Mouse (Mus musculus): ENCODE measurements around the gene Schip1. TPM values are rescaled to one million over a fixed set of nuclear protein-coding genes. Genes with fewer than 3 reads are reported as not detected.

Gene Schip1
- polyA plus RNA-seq, 2 experiments = 12.1 to 18.9 TPM

GRCm38 (mm10) chr3:68526416-68526815 is 461.8 kb downstream of the Schip1 start:
- no peak for DNase-seq (ENCODE audit: low spot score)
- TF ChIP-seq POLR2A (IDR thresholded peaks at IDR 0.05; ENCODE audit: borderline replicate concordance, extremely low read depth, insufficient read depth, insufficient read length) = no peak

GRCm38 (mm10) chr3:68527182-68527581 is 462.6 kb downstream of the Schip1 start:
- Histone ChIP-seq H3K27me3 (ENCODE audit: control insufficient read depth, insufficient read depth, low read length) (no peaks in the 10 kb centered on the region), H3K4me2 (replicated peaks; ENCODE audit: low read depth, low read length, severe bottlenecking) (no peak overlapping the region), H3K4me3 (replicated peaks; ENCODE audit: low read length) (no peak overlapping the region), H3K9ac (ENCODE audit: low read depth, low read length, severe bottlenecking) (no peak overlapping the region), H3K27ac (replicated peaks; ENCODE audit: low read depth, low read length) (no peak overlapping the region), H3K36me3 (ENCODE audit: control insufficient read depth, insufficient read depth, low read length) (no peaks in the 10 kb centered on the region), H3K9me3 (ENCODE audit: control insufficient read depth, low read length) (no peaks in the 10 kb centered on the region), H3K4me1 (ENCODE audit: control insufficient read depth, insufficient read depth, low read length) (no peaks in the 10 kb centered on the region)
- WGBS = 87% methylated on average over 4 of the region's 4 CpGs
- ATAC-seq (ENCODE audit: low FRiP score, low read depth) = no peak
- DNase-seq (ENCODE audit: low spot score) = no peak
- TF ChIP-seq POLR2A (IDR thresholded peaks at IDR 0.05; ENCODE audit: borderline replicate concordance, extremely low read depth, insufficient read depth, insufficient read length) = no peak

More at GRCm38 (mm10) chr3:68526416-68526815, 461.8 kb downstream of the Schip1 start:
- no peak overlapping the region for H3K4me2 ChIP-seq (replicated peaks; ENCODE audit: low read depth, low read length, severe bottlenecking)
- no peak overlapping the region for H3K9ac ChIP-seq (ENCODE audit: low read depth, low read length, severe bottlenecking)
- no peaks in the 10 kb centered on the region for H3K27me3 ChIP-seq (ENCODE audit: control insufficient read depth, insufficient read depth, low read length)
- WGBS = 47% methylated on average over 4 of the region's 4 CpGs
- ATAC-seq (ENCODE audit: low FRiP score, low read depth) = no peak
- no peaks in the 10 kb centered on the region for H3K9me3 ChIP-seq (ENCODE audit: control insufficient read depth, low read length)
- no peaks in the 10 kb centered on the region for H3K4me1 ChIP-seq (ENCODE audit: control insufficient read depth, insufficient read depth, low read length)
- no peak overlapping the region for H3K4me3 ChIP-seq (replicated peaks; ENCODE audit: low read length)
- no peak overlapping the region for H3K27ac ChIP-seq (replicated peaks; ENCODE audit: low read depth, low read length)
- H3K36me3 ChIP-seq (ENCODE audit: control insufficient read depth, insufficient read depth, low read length) = no peaks in the 10 kb centered on the region

GRCm38 (mm10) chr3:68531908-68532307 is 467.3 kb downstream of the Schip1 start:
- no peaks in the 10 kb centered on the region for H3K36me3 ChIP-seq (ENCODE audit: control insufficient read depth, insufficient read depth, low read length)
- H3K27ac ChIP-seq (replicated peaks; ENCODE audit: low read depth, low read length) = no peak overlapping the region
- TF ChIP-seq POLR2A (IDR thresholded peaks at IDR 0.05; ENCODE audit: borderline replicate concordance, extremely low read depth, insufficient read depth, insufficient read length) = no peak
- peaks cover 3% of the 10 kb centered on the region; the same call in 1 of the 2 replicates for H3K4me1 ChIP-seq (ENCODE audit: control insufficient read depth, insufficient read depth, low read length)
- 94% methylated on average over 4 of the region's 4 CpGs for WGBS
- H3K9me3 ChIP-seq (ENCODE audit: control insufficient read depth, low read length) = no peaks in the 10 kb centered on the region
- H3K4me3 ChIP-seq (replicated peaks; ENCODE audit: low read length) = no peak overlapping the region
- H3K9ac ChIP-seq (ENCODE audit: low read depth, low read length, severe bottlenecking) = no peak overlapping the region
- H3K4me2 ChIP-seq (replicated peaks; ENCODE audit: low read depth, low read length, severe bottlenecking) = no peak overlapping the region
- ATAC-seq (ENCODE audit: low FRiP score, low read depth) (no peak), DNase-seq (ENCODE audit: low spot score) (no peak)
- H3K27me3 ChIP-seq (ENCODE audit: control insufficient read depth, insufficient read depth, low read length) = no peaks in the 10 kb centered on the region

GRCm38 (mm10) chr3:68534571-68535051 is 470.0 kb downstream of the Schip1 start:
- H3K27ac ChIP-seq (replicated peaks; ENCODE audit: low read depth, low read length) = no peak overlapping the region
- WGBS = 22% methylated on average over 5 of the region's 7 CpGs
- no peak for DNase-seq (ENCODE audit: low spot score)
- H3K4me2 ChIP-seq (replicated peaks; ENCODE audit: low read depth, low read length, severe bottlenecking) = no peak overlapping the region
- H3K9ac ChIP-seq (ENCODE audit: low read depth, low read length, severe bottlenecking) = no peak overlapping the region
- no peaks in the 10 kb centered on the region for H3K27me3 ChIP-seq (ENCODE audit: control insufficient read depth, insufficient read depth, low read length)
- peaks cover 6% of the 10 kb centered on the region; the same call in 1 of the 2 replicates for H3K4me1 ChIP-seq (ENCODE audit: control insufficient read depth, insufficient read depth, low read length)
- no peak for ATAC-seq (ENCODE audit: low FRiP score, low read depth)
- H3K9me3 ChIP-seq (ENCODE audit: control insufficient read depth, low read length) = no peaks in the 10 kb centered on the region
- no peak overlapping the region for H3K4me3 ChIP-seq (replicated peaks; ENCODE audit: low read length)
- no peaks in the 10 kb centered on the region for H3K36me3 ChIP-seq (ENCODE audit: control insufficient read depth, insufficient read depth, low read length)
- TF ChIP-seq POLR2A (IDR thresholded peaks at IDR 0.05; ENCODE audit: borderline replicate concordance, extremely low read depth, insufficient read depth, insufficient read length) = no peak

- WGBS = 77% methylated on average over 7 of the region's 7 CpGs
- H3K27me3 ChIP-seq (ENCODE audit: control insufficient read depth, insufficient read depth, low read length) = no peaks in the 10 kb centered on the region
- no peaks in the 10 kb centered on the region for H3K36me3 ChIP-seq (ENCODE audit: control insufficient read depth, insufficient read depth, low read length)
- no peak overlapping the region for H3K27ac ChIP-seq (replicated peaks; ENCODE audit: low read depth, low read length)
- ATAC-seq (ENCODE audit: low FRiP score, low read depth) (no peak), DNase-seq (ENCODE audit: low spot score) (no peak)
- H3K9me3 ChIP-seq (ENCODE audit: control insufficient read depth, low read length) = no peaks in the 10 kb centered on the region
- H3K9ac ChIP-seq (ENCODE audit: low read depth, low read length, severe bottlenecking) = no peak overlapping the region
- no peak overlapping the region for H3K4me2 ChIP-seq (replicated peaks; ENCODE audit: low read depth, low read length, severe bottlenecking)
- no peak overlapping the region for H3K4me3 ChIP-seq (replicated peaks; ENCODE audit: low read length)
- H3K4me1 ChIP-seq (ENCODE audit: control insufficient read depth, insufficient read depth, low read length) = peaks cover 6% of the 10 kb centered on the region; the same call in 1 of the 2 replicates
- no peak for TF ChIP-seq POLR2A (IDR thresholded peaks at IDR 0.05; ENCODE audit: borderline replicate concordance, extremely low read depth, insufficient read depth, insufficient read length)
Observed at GRCm38 (mm10) chr3:68535160-68535728, 470.6 kb downstream of the Schip1 start.
